Mouse (Mus musculus): ENCODE results near the gene Cdk19.
"Not testable (repeated sequence)": the region's sequence is repeated elsewhere in the genome, so short reads cannot be mapped to it uniquely, and the experiment has no call there.

Cdk19 gene

GRCm38 (mm10) chr10:40524032-40524806, 184.9 kb downstream of the Cdk19 start:
- DNase-seq (ENCODE audit: low spot score in 2 of 2) = no peak

- DNase-seq (ENCODE audit: low spot score in 2 of 2) = no peak
These were observed 185.6 kb downstream of the Cdk19 start for GRCm38 (mm10) chr10:40524991-40525390.

- no peak for DNase-seq (ENCODE audit: low spot score in 2 of 2)
These were observed 186.3 kb downstream of the Cdk19 start for GRCm38 (mm10) chr10:40525616-40526155.

GRCm38 (mm10) chr10:40526301-40526761, 187.0 kb downstream of the Cdk19 start:
- no peak for DNase-seq (ENCODE audit: low spot score in 2 of 2)

GRCm38 (mm10) chr10:40526986-40527385, 187.6 kb downstream of the Cdk19 start:
- DNase-seq (ENCODE audit: low spot score in 2 of 2) = no peak

- DNase-seq (ENCODE audit: low spot score in 2 of 2) = no peak
These were observed 188.2 kb downstream of the Cdk19 start for GRCm38 (mm10) chr10:40527573-40527972.

- no peak for DNase-seq (ENCODE audit: low spot score in 2 of 2)
These were observed 189.3 kb downstream of the Cdk19 start for GRCm38 (mm10) chr10:40528668-40529067.

- no peak for DNase-seq (ENCODE audit: low spot score in 2 of 2)
These were observed 190.3 kb downstream of the Cdk19 start for GRCm38 (mm10) chr10:40529617-40530016.

- DNase-seq (ENCODE audit: low spot score in 2 of 2) = no peak
These were observed 191.3 kb downstream of the Cdk19 start for GRCm38 (mm10) chr10:40530661-40531060.

- DNase-seq (ENCODE audit: low spot score in 2 of 2) = not testable (repeated sequence)
These were observed 193.2 kb downstream of the Cdk19 start for GRCm38 (mm10) chr10:40532586-40532985.

All from urinary bladder, postnatal 36 days (tissue).